Mouse (Mus musculus): Measurements from ENCODE around the gene Rbm17.

- no peak; the same call in 1 of the 2 replicates for TF ChIP-seq MXI1 (IDR thresholded peaks at IDR 0.05; ENCODE audit: low read depth, low read length)
- peak; percentile 42; the same call in 1 of the 2 replicates for TF ChIP-seq POLR2A (IDR thresholded peaks at IDR 0.05; ENCODE audit: low read depth, low read length)
- no peak for TF ChIP-seq CTCF (conservative IDR thresholded peaks at IDR 0.05 in 1 of 2, IDR thresholded peaks at IDR 0.05 in 1 of 2; ENCODE audit: low read depth in 2 of 2, low read length in 2 of 2)
- TF ChIP-seq MAX (IDR thresholded peaks at IDR 0.05; ENCODE audit: low read length) = peak; percentile 91
- TF ChIP-seq ZMIZ1 (IDR thresholded peaks at IDR 0.05; ENCODE audit: low read depth, low read length) = no peak
- TF ChIP-seq GABPA (IDR thresholded peaks at IDR 0.05; ENCODE audit: insufficient replicate concordance, low read depth, low read length) = no peak
- no peak; the same call in 1 of the 2 replicates for TF ChIP-seq UBTF (IDR thresholded peaks at IDR 0.05; ENCODE audit: low read depth, low read length)
- peak; percentile 91 for TF ChIP-seq EP300 (IDR thresholded peaks at IDR 0.05; ENCODE audit: low read length)
- TF ChIP-seq E2F4 (IDR thresholded peaks at IDR 0.05; ENCODE audit: insufficient replicate concordance, low read depth, low read length) = no peak
- peak; percentile 65 for TF ChIP-seq BHLHE40 (IDR thresholded peaks at IDR 0.05; ENCODE audit: low read depth, low read length)
- TF ChIP-seq KAT2A (IDR thresholded peaks at IDR 0.05; ENCODE audit: insufficient replicate concordance, low read length) = no peak
These were observed 33.2 kb upstream of the Rbm17 start for GRCm38 (mm10) chr2:11637115-11637514.

Data from CH12.LX (cell line).